ENCODE assay signal across 20 mouse cellular contexts in genomic region chr4:53083071-53083470, GRCm38 (mm10).
"Had no signal": no experiment of that assay in that cellular context is flagged by ENCODE, and none has a peak within 500 bp of the region (broad histone marks: within the 10 kb centered on the region; RNA-seq: fewer than 3 reads in every experiment).

No protein-coding gene starts in this region.

- H3K4me1 ChIP-seq: limb, embryonic 12.5 days; limb, embryonic 15.5 days; midbrain, embryonic 12.5 days; midbrain, embryonic 15.5 days; neural tube, embryonic 12.5 days; neural tube, embryonic 15.5 days; stomach, embryonic 15.5 days had no signal

- H3K4me3 ChIP-seq: layer of hippocampus, adult 2 months; limb, embryonic 12.5 days; limb, embryonic 15.5 days; midbrain, embryonic 12.5 days; midbrain, embryonic 15.5 days; neural tube, embryonic 12.5 days; neural tube, embryonic 15.5 days; stomach, embryonic 15.5 days had no signal

- DNase-seq: layer of hippocampus, adult 9-11 months; left cerebral cortex, postnatal 4 days; liver, postnatal 0 days; lung, embryonic 14.5 days; right cerebral cortex, adult 18-20 months; right cerebral cortex, postnatal 14 days; right cerebral cortex, postnatal 4 days; spleen, adult 18-20 months; thymus, postnatal 25 days had no signal

- H3K27ac ChIP-seq: kidney, postnatal 0 days; layer of hippocampus, adult 2 months; limb, embryonic 12.5 days; limb, embryonic 15.5 days; liver, embryonic 14.5 days; macrophage; midbrain, embryonic 12.5 days; midbrain, embryonic 15.5 days; neural tube, embryonic 12.5 days; neural tube, embryonic 15.5 days; stomach, embryonic 15.5 days had no signal
